Mouse (Mus musculus) spleen, adult 2 months (tissue): ENCODE results near the gene Fam189b. TPM values are rescaled to one million over a fixed set of nuclear protein-coding genes. Genes with fewer than 3 reads are reported as not detected.

Experiments
- DNase-seq, 2 experiments: peaks; one replicate each; pipeline versions ENCODE4 v3.0.0 to v3.0.0-alpha.2; 2012 to 2021; ENCODE audit warnings: low spot score in 2 of 2, low read depth in 1 of 2
- H3K27ac ChIP-seq: fragments of 200-500 bp; 2 replicates; pipeline ENCODE4 v1.5.1; 2012; ENCODE audit warnings: low read length, inconsistent platforms; ENCODE audit not compliant: insufficient read depth
- H3K27me3 ChIP-seq: fragments of 200-500 bp; 2 replicates; pipeline ENCODE4 v1.6.1; 2012; ENCODE audit warnings: mild to moderate bottlenecking, moderate library complexity, low read length, inconsistent platforms; ENCODE audit not compliant: control insufficient read depth, insufficient read depth
- H3K36me3 ChIP-seq: fragments of 200-500 bp; 2 replicates; pipeline ENCODE4 v1.6.1; 2012; ENCODE audit warnings: mild to moderate bottlenecking, low read length, inconsistent platforms; ENCODE audit not compliant: control insufficient read depth, insufficient read depth
- H3K4me1 ChIP-seq: fragments of 200-500 bp; 2 replicates; pipeline ENCODE4 v1.6.1; 2011; ENCODE audit warnings: inconsistent platforms; ENCODE audit not compliant: control insufficient read depth, insufficient read depth, insufficient read length
- H3K4me3 ChIP-seq: fragments of 200-500 bp; 2 replicates; pipeline ENCODE4 v1.5.1; 2011; ENCODE audit warnings: mild to moderate bottlenecking, inconsistent platforms; ENCODE audit not compliant: insufficient read depth, insufficient read length; ENCODE audit errors: extremely low read depth
- CTCF ChIP-seq: fragments of 200-500 bp; IDR thresholded peaks from 2 replicates; pipeline ENCODE4 v1.5.1; 2011; ENCODE audit warnings: mild to moderate bottlenecking, inconsistent platforms; ENCODE audit not compliant: insufficient read depth, insufficient read length, insufficient replicate concordance; ENCODE audit errors: extremely low read depth
- POLR2A ChIP-seq: fragments of 200-500 bp; IDR thresholded peaks from 2 replicates; pipeline ENCODE4 v1.6.1; 2011; ENCODE audit warnings: low read depth, low read length, inconsistent platforms
- WGBS: fragments of 180-500 bp; shearing (Covaris S2); methylation state at CpG from one replicate; pipeline ENCODE4 v1.1.7; 2018; 5-methylcytosine and 5-hydroxymethylcytosine counted together
- polyA plus RNA-seq: library from polyadenylated mRNA; depleted of rRNA; stranded (reverse); fragments of >200 nt; gene quantifications from 2 replicates; pipeline ENCODE4 v1.2.3, GENCODE M21; 2012

The Fam189b gene
- polyA plus RNA-seq, 1 experiment, result 104 TPM

GRCm38 (mm10) chr3:89187690-89188477 lies 4.9 kb downstream of the Fam189b start:
- H3K4me1 ChIP-seq, result peaks cover 37% of the 10 kb centered on the region
- peak in 1 of 2 experiments; percentile 47 for DNase-seq

GRCm38 (mm10) chr3:89188478-89188875 lies 5.5 kb downstream of the Fam189b start:
- WGBS, result 49% methylated on average over 12 of the region's 12 CpGs
- peaks cover 32% of the 10 kb centered on the region for H3K4me1 ChIP-seq
- no peaks in the 10 kb centered on the region for H3K36me3 ChIP-seq
- TF ChIP-seq POLR2A, result peak; percentile 13; the same call in 1 of the 2 replicates
- TF ChIP-seq CTCF, result no peak
- H3K4me3 ChIP-seq, result peak overlapping the region; percentile 61
- H3K27me3 ChIP-seq, result no peaks in the 10 kb centered on the region
- H3K27ac ChIP-seq, result peak overlapping the region; percentile 87
- peak in 1 of 2 experiments; percentile 35 for DNase-seq

More at GRCm38 (mm10) chr3:89187690-89188477, 4.9 kb downstream of the Fam189b start:
- Histone ChIP-seq H3K27ac (peak overlapping the region; percentile 87), H3K4me3 (peak overlapping the region; percentile 61), H3K36me3 (no peaks in the 10 kb centered on the region), H3K27me3 (no peaks in the 10 kb centered on the region)
- TF ChIP-seq CTCF, result no peak
- TF ChIP-seq POLR2A, result no peak
- 31% methylated on average over 18 of the region's 18 CpGs for WGBS

GRCm38 (mm10) chr3:89190436-89190835 lies 7.5 kb downstream of the Fam189b start:
- peak overlapping the region; percentile 75 for H3K27ac ChIP-seq
- 9% methylated on average over 8 of the region's 8 CpGs for WGBS
- peaks cover 26% of the 10 kb centered on the region for H3K4me1 ChIP-seq

DNA sequence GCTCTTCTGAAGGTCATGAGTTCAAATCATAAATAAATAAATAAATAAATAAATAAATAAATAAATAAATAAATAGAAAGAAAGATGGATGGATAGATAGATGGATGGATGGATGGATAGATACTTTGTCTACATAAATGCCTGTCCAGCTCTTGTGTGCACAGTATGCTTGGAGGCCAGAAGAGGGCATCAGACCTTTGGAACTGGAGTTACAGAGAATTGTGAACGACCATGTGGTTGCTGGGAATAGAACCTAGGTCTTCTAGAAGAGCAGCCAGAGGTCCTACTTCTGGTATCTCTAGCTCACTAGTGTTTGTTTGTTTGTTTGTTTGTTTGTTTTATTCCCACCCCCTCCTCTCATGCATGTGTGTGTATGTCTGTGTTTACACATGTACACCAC lies 10.4 kb downstream of the Fam189b start:
- Histone ChIP-seq H3K4me3 (no peak overlapping the region), H3K36me3 (no peaks in the 10 kb centered on the region), H3K4me1 (peaks cover 9% of the 10 kb centered on the region; the same call in 1 of the 2 replicates), H3K27ac (no peak overlapping the region), H3K27me3 (no peaks in the 10 kb centered on the region)
- no peak for TF ChIP-seq CTCF
- no peak for TF ChIP-seq POLR2A
- no peak for DNase-seq
- 50% methylated on average over 1 of the region's 1 CpGs for WGBS

More at GRCm38 (mm10) chr3:89190436-89190835, 7.5 kb downstream of the Fam189b start:
- H3K4me3 ChIP-seq, result peak overlapping the region; percentile 2; the same call in 1 of the 2 replicates
- H3K36me3 ChIP-seq, result no peaks in the 10 kb centered on the region
- no peak; the same call in none of the 2 replicates for TF ChIP-seq POLR2A
- TF ChIP-seq CTCF, result no peak
- peak; percentile 31 to 47 for DNase-seq
- no peaks in the 10 kb centered on the region for H3K27me3 ChIP-seq

GRCm38 (mm10) chr3:89193853-89194252 lies 10.9 kb downstream of the Fam189b start:
- DNase-seq, result peak in 1 of 2 experiments; percentile 48
- TF ChIP-seq POLR2A (no peak), CTCF (no peak)
- WGBS, result 80% methylated on average over 2 of the region's 2 CpGs
- Histone ChIP-seq H3K4me1 (peaks cover 8% of the 10 kb centered on the region; the same call in 1 of the 2 replicates), H3K27me3 (no peaks in the 10 kb centered on the region), H3K36me3 (no peaks in the 10 kb centered on the region), H3K27ac (no peak overlapping the region), H3K4me3 (no peak overlapping the region)

- Histone ChIP-seq H3K27ac (peak overlapping the region; percentile 79), H3K4me3 (peak overlapping the region; percentile 59; the same call in 1 of the 2 replicates), H3K36me3 (no peaks in the 10 kb centered on the region), H3K27me3 (no peaks in the 10 kb centered on the region), H3K4me1 (no peaks in the 10 kb centered on the region)
- peak; percentile 90 to 91 for DNase-seq
- 8% methylated on average over 33 of the region's 33 CpGs for WGBS
- TF ChIP-seq POLR2A (peak; percentile 79), CTCF (peak; percentile 19; the same call in 1 of the 2 replicates)
Measured at GRCm38 (mm10) chr3:89195979-89196877, 13.3 kb downstream of the Fam189b start.
